Mouse (Mus musculus): ENCODE results near the gene Nudt22.

DNA sequence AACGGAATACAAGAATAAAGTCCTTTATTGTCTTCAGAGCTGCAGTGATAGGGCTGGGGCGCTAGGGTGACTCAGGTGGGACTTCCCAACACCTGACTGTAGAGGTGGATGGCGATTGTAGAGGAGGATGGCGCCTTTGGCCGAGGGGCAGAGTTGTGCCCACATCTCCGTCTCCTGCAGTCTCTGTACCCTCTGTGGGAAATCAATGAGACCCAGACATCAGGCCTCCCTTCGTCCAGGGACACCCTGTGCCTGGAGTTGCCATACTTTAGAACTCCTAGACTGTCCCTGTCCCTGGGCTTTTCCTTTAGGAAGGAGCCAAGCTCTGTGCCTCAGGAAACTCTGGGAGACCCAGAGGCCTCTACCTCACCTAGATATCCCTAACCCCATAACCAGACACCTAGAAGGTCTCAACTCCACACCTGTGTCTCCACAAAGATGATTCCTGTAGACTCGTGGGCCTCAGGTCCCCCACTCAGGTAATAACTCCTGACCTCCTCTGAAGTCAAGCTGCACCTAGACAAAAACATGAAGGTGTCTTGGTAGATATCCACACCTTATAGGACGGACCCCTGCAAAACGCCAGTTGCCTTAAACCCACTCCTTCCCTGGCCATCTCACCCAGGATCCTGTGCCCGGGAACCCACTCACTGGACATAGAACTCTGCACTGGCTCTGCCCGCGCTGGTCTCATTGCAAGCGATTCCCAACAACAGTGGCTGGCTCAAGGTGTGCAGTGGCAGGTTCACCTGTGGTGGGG is 2.7 kb downstream of the Nudt22 start:
- TF ChIP-seq CTCF (IDR thresholded peaks at IDR 0.05; ENCODE audit: control insufficient read depth, insufficient read depth, insufficient read length) (no peak), USF1 (IDR thresholded peaks at IDR 0.05; ENCODE audit: low read depth) (no peak), MAX (IDR thresholded peaks at IDR 0.05) (no peak), CEBPB (IDR thresholded peaks at IDR 0.05; ENCODE audit: low read depth) (no peak), FOSL1 (IDR thresholded peaks at IDR 0.05; ENCODE audit: insufficient read depth, low read length, poor library complexity, severe bottlenecking) (no peak), MYOD1 (IDR thresholded peaks at IDR 0.05; ENCODE audit: control insufficient read depth, insufficient read length, low read depth) (no peak), MYOG (IDR thresholded peaks at IDR 0.05; ENCODE audit: control insufficient read depth, extremely low read depth, insufficient read length) (no peak)

All from C2C12 (cell line).